Mouse (Mus musculus) urinary bladder, postnatal 14 days (tissue): ENCODE measurements around the gene Ypel2.

Source experiments
- DNase-seq: peaks from one replicate; pipeline ENCODE4 v3.0.0; 2021; ENCODE audit warnings: low spot score

Gene Ypel2

GRCm38 (mm10) chr11:86930636-86931180 lies 62.8 kb downstream of the Ypel2 start:
- no peak for DNase-seq

- DNase-seq: no peak
Observed at GRCm38 (mm10) chr11:86929985-86930384, 63.5 kb downstream of the Ypel2 start.

- DNase-seq: no peak
Observed at GRCm38 (mm10) chr11:86929531-86929930, 64.0 kb downstream of the Ypel2 start.

- DNase-seq: no peak
Observed at GRCm38 (mm10) chr11:86925085-86925638, 68.3 kb downstream of the Ypel2 start.

- no peak for DNase-seq
Observed at GRCm38 (mm10) chr11:86924629-86925028, 68.9 kb downstream of the Ypel2 start.

- no peak for DNase-seq
Observed at GRCm38 (mm10) chr11:86923654-86924053, 69.9 kb downstream of the Ypel2 start.

GRCm38 (mm10) chr11:86922029-86922428 lies 71.5 kb downstream of the Ypel2 start:
- DNase-seq: no peak

GRCm38 (mm10) chr11:86921335-86921734 lies 72.2 kb downstream of the Ypel2 start:
- DNase-seq: no peak

- no peak for DNase-seq
Observed at GRCm38 (mm10) chr11:86920111-86921080, 73.1 kb downstream of the Ypel2 start.

GRCm38 (mm10) chr11:86919468-86919867 lies 74.0 kb downstream of the Ypel2 start:
- DNase-seq: no peak

- no peak for DNase-seq
Observed at GRCm38 (mm10) chr11:86917536-86917935, 76.0 kb downstream of the Ypel2 start.

GRCm38 (mm10) chr11:86916596-86917249 lies 76.8 kb downstream of the Ypel2 start:
- no peak for DNase-seq

GRCm38 (mm10) chr11:86914329-86914728 lies 79.2 kb downstream of the Ypel2 start:
- DNase-seq: no peak

GRCm38 (mm10) chr11:86910244-86910643 lies 83.3 kb downstream of the Ypel2 start:
- DNase-seq: no peak

- DNase-seq: no peak
Observed at GRCm38 (mm10) chr11:86909028-86909427, 84.5 kb downstream of the Ypel2 start.

GRCm38 (mm10) chr11:86907889-86908590 lies 85.5 kb downstream of the Ypel2 start:
- no peak for DNase-seq

- DNase-seq: no peak
Observed at GRCm38 (mm10) chr11:86906767-86907662, 86.5 kb downstream of the Ypel2 start.

- no peak for DNase-seq
Observed at GRCm38 (mm10) chr11:86906257-86906656, 87.2 kb downstream of the Ypel2 start.

- DNase-seq: no peak
Observed at GRCm38 (mm10) chr11:86905261-86905660, 88.2 kb downstream of the Ypel2 start.

- no peak for DNase-seq
Observed at GRCm38 (mm10) chr11:86904706-86905105, 88.8 kb downstream of the Ypel2 start.

- no peak for DNase-seq
Observed at GRCm38 (mm10) chr11:86898367-86898766, 95.1 kb downstream of the Ypel2 start.
